Mouse (Mus musculus) kidney, adult 2 months (tissue): ENCODE data around the gene Myo1b.

Experiments used
- CTCF ChIP-seq: fragments of 200-500 bp; conservative IDR thresholded peaks from 2 replicates; pipeline ENCODE4 v1.5.1; 2011; ENCODE audit warnings: low read depth, mild to moderate bottlenecking, control low read depth, low read length, moderate library complexity, mixed read lengths; ENCODE audit not compliant: insufficient read depth, insufficient read length
- POLR2A ChIP-seq: fragments of 200-500 bp; IDR thresholded peaks from one replicate; pipeline ENCODE4 v1.6.1; 2011; ENCODE audit warnings: low read depth, low read length, control low read depth

GRCm38 (mm10) chr1:51748306-51748705 is 167.6 kb downstream of the Myo1b start:
- no peak for TF ChIP-seq CTCF
- no peak for TF ChIP-seq POLR2A
